Mouse (Mus musculus) liver, adult 2 months (tissue): Measurements from ENCODE around the gene Mccc2. TPM values are rescaled to one million over a fixed set of nuclear protein-coding genes. Genes with fewer than 3 reads are reported as not detected.

Experiments
- DNase-seq: peaks from one replicate; pipeline ENCODE4 v3.0.0-alpha.2; 2011; ENCODE audit warnings: low read depth, low spot score; ENCODE audit errors: extremely low read depth
- H3K27ac ChIP-seq: fragments of 200-500 bp; replicated peaks from 2 replicates; pipeline ENCODE4 v1.5.1; 2012; ENCODE audit warnings: low read depth, mild to moderate bottlenecking, control low read depth, inconsistent platforms, low read length; ENCODE audit not compliant: insufficient read depth
- H3K27me3 ChIP-seq: fragments of 200-500 bp; 2 replicates; pipeline ENCODE4 v1.6.1; 2012; ENCODE audit warnings: mild to moderate bottlenecking, moderate library complexity, low read length, inconsistent platforms; ENCODE audit not compliant: control insufficient read depth, insufficient read depth
- H3K36me3 ChIP-seq: fragments of 200-500 bp; 2 replicates; pipeline ENCODE4 v1.6.1; 2012; ENCODE audit warnings: low read length, inconsistent platforms; ENCODE audit not compliant: control insufficient read depth, insufficient read depth
- H3K4me1 ChIP-seq: fragments of 200-500 bp; 2 replicates; pipeline ENCODE4 v1.6.1; 2011; ENCODE audit warnings: low read length; ENCODE audit not compliant: control insufficient read depth, insufficient read depth
- H3K4me3 ChIP-seq: fragments of 200-500 bp; 2 replicates; pipeline ENCODE4 v1.5.1; 2011; ENCODE audit warnings: low read depth, mild to moderate bottlenecking, control low read depth, low read length, moderate library complexity; ENCODE audit not compliant: insufficient read depth
- H3K79me2 ChIP-seq: fragments of 200-500 bp; 2 replicates; pipeline ENCODE4 v1.6.1; 2012; ENCODE audit warnings: inconsistent platforms, mild to moderate bottlenecking, low read length, moderate library complexity; ENCODE audit not compliant: control insufficient read depth, insufficient read depth
- H3K9ac ChIP-seq: fragments of 200-500 bp; 2 replicates; pipeline ENCODE4 v1.6.1; 2012; ENCODE audit warnings: low read depth, mild to moderate bottlenecking, control low read depth, inconsistent platforms, low read length
- CTCF ChIP-seq: fragments of 200-500 bp; IDR thresholded peaks from 2 replicates; pipeline ENCODE4 v1.5.1; 2011; ENCODE audit warnings: low read depth, low read length, control low read depth
- POLR2A ChIP-seq: fragments of 200-500 bp; IDR thresholded peaks from 2 replicates; pipeline ENCODE4 v1.6.1; 2011; ENCODE audit warnings: low read length, control low read depth; ENCODE audit not compliant: insufficient read depth; ENCODE audit errors: extremely low read depth
- WGBS: fragments of 180-500 bp; shearing (Covaris S2); methylation state at CpG from one replicate; pipeline ENCODE4 v1.1.7; 2018; 5-methylcytosine and 5-hydroxymethylcytosine counted together
- polyA plus RNA-seq: library from polyadenylated mRNA; depleted of rRNA; stranded (reverse); fragments of >200 nt; gene quantifications from 2 replicates; pipeline ENCODE4 v1.2.3, GENCODE M21; 2012; rRNA removed
- total RNA-seq: library from RNA; depleted of rRNA; stranded (reverse); fragments of >200 nt; gene quantifications from 2 replicates; pipeline ENCODE4 v1.2.3, GENCODE M21; 2014; rRNA removed

The Mccc2 gene
- total and polyA plus RNA-seq, 2 experiments = 45.1 to 107 TPM

GRCm38 (mm10) chr13:99900557-99900892, 114.9 kb downstream of the Mccc2 start:
- no peak overlapping the region for H3K4me3 ChIP-seq
- no peak for TF ChIP-seq CTCF
- no peak overlapping the region for H3K27ac ChIP-seq
- H3K4me1 ChIP-seq = no peaks in the 10 kb centered on the region
- DNase-seq = no peak
- H3K27me3 ChIP-seq = peaks cover 21% of the 10 kb centered on the region
- no peaks in the 10 kb centered on the region for H3K79me2 ChIP-seq
- H3K36me3 ChIP-seq = no peaks in the 10 kb centered on the region
- no peak overlapping the region for H3K9ac ChIP-seq
- WGBS = 5% methylated on average over 30 of the region's 30 CpGs

DNA sequence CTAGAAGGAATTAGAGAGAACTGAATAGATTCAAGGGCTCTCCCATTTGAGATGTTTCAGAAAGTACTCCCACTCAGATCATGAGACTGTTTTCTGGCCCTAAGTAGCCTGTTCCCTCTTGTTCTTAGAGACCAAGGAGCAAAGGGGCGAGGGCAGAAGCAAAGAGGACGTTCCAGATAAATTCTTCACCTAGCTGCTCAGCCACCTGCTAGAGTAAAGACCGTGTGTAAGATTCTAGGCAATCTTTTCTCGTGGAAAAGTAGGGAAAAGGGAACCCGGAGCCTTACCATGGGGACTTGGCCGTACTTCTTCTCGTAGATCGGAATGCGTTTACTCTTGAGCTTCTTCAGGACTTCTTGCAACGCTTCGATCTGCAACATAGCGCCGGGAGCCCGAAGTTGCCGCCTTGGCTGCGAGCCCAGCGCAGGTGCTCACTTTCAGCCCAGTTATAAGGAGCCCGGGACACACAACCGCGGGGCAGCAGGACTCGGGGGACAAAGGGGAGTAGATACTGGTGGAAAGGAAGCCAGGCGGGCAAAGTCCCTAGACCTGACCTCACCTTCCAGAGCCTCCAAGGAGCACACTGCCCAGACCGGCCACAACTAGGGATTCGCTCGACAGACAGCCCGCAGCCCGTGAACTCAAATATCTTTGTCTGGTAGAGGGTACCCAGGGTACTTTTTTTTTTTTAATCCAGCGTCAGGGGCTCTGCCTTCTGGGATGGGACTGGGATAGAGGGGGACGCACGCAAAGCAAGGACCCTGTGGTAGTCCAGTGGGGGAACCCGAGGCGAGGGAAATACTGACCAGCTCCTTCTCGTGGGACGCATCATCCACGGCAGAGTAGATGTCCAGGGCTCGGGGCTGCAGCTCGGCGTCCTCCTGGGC, 115.5 kb downstream of the Mccc2 start:
- no peak overlapping the region for H3K27ac ChIP-seq
- H3K36me3 ChIP-seq = no peaks in the 10 kb centered on the region
- WGBS = 10% methylated on average over 38 of the region's 38 CpGs
- no peak overlapping the region for H3K9ac ChIP-seq
- no peaks in the 10 kb centered on the region for H3K4me1 ChIP-seq
- DNase-seq = no peak
- no peaks in the 10 kb centered on the region for H3K79me2 ChIP-seq
- TF ChIP-seq POLR2A (no peak), CTCF (no peak)
- peaks cover 21% of the 10 kb centered on the region for H3K27me3 ChIP-seq
- no peak overlapping the region for H3K4me3 ChIP-seq

GRCm38 (mm10) chr13:99898816-99899215, 116.6 kb downstream of the Mccc2 start:
- H3K36me3 ChIP-seq = no peaks in the 10 kb centered on the region
- no peak overlapping the region for H3K4me3 ChIP-seq
- no peak for TF ChIP-seq CTCF
- no peak for TF ChIP-seq POLR2A
- H3K27ac ChIP-seq = no peak overlapping the region
- H3K4me1 ChIP-seq = no peaks in the 10 kb centered on the region
- no peak overlapping the region for H3K9ac ChIP-seq
- H3K27me3 ChIP-seq = peaks cover 21% of the 10 kb centered on the region
- WGBS = 31% methylated on average over 14 of the region's 14 CpGs
- DNase-seq = no peak
- no peaks in the 10 kb centered on the region for H3K79me2 ChIP-seq

Other genes starting within 250 kb of the Mccc2 start
- not detected in 2 replicates for gene Cartpt, start 114.5 kb downstream of the Mccc2 start, total RNA-seq
- gene Cartpt, start 114.5 kb downstream of the Mccc2 start, polyA plus RNA-seq = not detected in 2 replicates
- 9.3 and 10.7 TPM in 2 replicates for gene Bdp1, start 88.4 kb upstream of the Mccc2 start, total RNA-seq
- 0.54 and 0.95 TPM in 2 replicates for gene Bdp1, start 88.4 kb upstream of the Mccc2 start, polyA plus RNA-seq
- 7.2 and 7.6 TPM in 2 replicates for gene Serf1, start 92.4 kb upstream of the Mccc2 start, total RNA-seq
- gene Serf1, start 92.4 kb upstream of the Mccc2 start, polyA plus RNA-seq = 7.5 and 8.7 TPM in 2 replicates
- 3.3 and 4.6 TPM in 2 replicates for gene Smn1, start 109.2 kb upstream of the Mccc2 start, total RNA-seq
- 6.1 and 6.5 TPM in 2 replicates for gene Smn1, start 109.2 kb upstream of the Mccc2 start, polyA plus RNA-seq
- 4.8 and 5.7 TPM in 2 replicates for gene Naip2, start 186.5 kb upstream of the Mccc2 start, total RNA-seq
- 0.31 and 1.0 TPM in 2 replicates for gene Naip2, start 186.5 kb upstream of the Mccc2 start, polyA plus RNA-seq
- 1.2 and 1.3 TPM in 2 replicates for gene Naip5, start 230.7 kb upstream of the Mccc2 start, total RNA-seq
- 0.19 and 0.59 TPM in 2 replicates for gene Naip5, start 230.7 kb upstream of the Mccc2 start, polyA plus RNA-seq